Mouse (Mus musculus): ENCODE measurements around the gene Gm20708. TPM values are rescaled to one million over a fixed set of nuclear protein-coding genes. Genes with fewer than 3 reads are reported as not detected.

Gm20708 gene
- polyA plus RNA-seq, 1 experiment = not detected

- Histone ChIP-seq H3K4me3 (ENCODE audit: control insufficient read depth, low read depth, low read length) (no peak overlapping the region), H3K36me3 (ENCODE audit: control insufficient read depth, insufficient read depth, low read length) (no peaks in the 10 kb centered on the region), H3K27ac (ENCODE audit: control insufficient read depth, insufficient read depth, low read depth, low read length) (no peak overlapping the region), H3K4me1 (ENCODE audit: control insufficient read depth, insufficient read depth, low read length) (peaks cover 7% of the 10 kb centered on the region), H3K27me3 (ENCODE audit: control insufficient read depth, insufficient read depth, low read length) (no peaks in the 10 kb centered on the region)
- TF ChIP-seq POLR2A (IDR thresholded peaks at IDR 0.05; ENCODE audit: control insufficient read depth, low read depth, low read length) (no peak), CTCF (IDR thresholded peaks at IDR 0.05; ENCODE audit: control insufficient read depth, insufficient read depth, insufficient replicate concordance, low read depth, low read length) (no peak)
Measured at GRCm38 (mm10) chr11:117790703-117791440, 18.6 kb upstream of the Gm20708 start.

GRCm38 (mm10) chr11:117791441-117791761 lies 18.1 kb upstream of the Gm20708 start:
- Histone ChIP-seq H3K36me3 (ENCODE audit: control insufficient read depth, insufficient read depth, low read length) (no peaks in the 10 kb centered on the region), H3K4me1 (ENCODE audit: control insufficient read depth, insufficient read depth, low read length) (peaks cover 7% of the 10 kb centered on the region), H3K4me3 (ENCODE audit: control insufficient read depth, low read depth, low read length) (no peak overlapping the region), H3K27me3 (ENCODE audit: control insufficient read depth, insufficient read depth, low read length) (no peaks in the 10 kb centered on the region), H3K27ac (ENCODE audit: control insufficient read depth, insufficient read depth, low read depth, low read length) (no peak overlapping the region)
- TF ChIP-seq CTCF (IDR thresholded peaks at IDR 0.05; ENCODE audit: control insufficient read depth, insufficient read depth, insufficient replicate concordance, low read depth, low read length) = no peak
- TF ChIP-seq POLR2A (IDR thresholded peaks at IDR 0.05; ENCODE audit: control insufficient read depth, low read depth, low read length) = no peak

- Histone ChIP-seq H3K4me3 (ENCODE audit: control insufficient read depth, low read depth, low read length) (no peak overlapping the region; the same call in 1 of the 2 replicates), H3K36me3 (ENCODE audit: control insufficient read depth, insufficient read depth, low read length) (no peaks in the 10 kb centered on the region), H3K27ac (ENCODE audit: control insufficient read depth, insufficient read depth, low read depth, low read length) (no peak overlapping the region), H3K27me3 (ENCODE audit: control insufficient read depth, insufficient read depth, low read length) (no peaks in the 10 kb centered on the region), H3K4me1 (ENCODE audit: control insufficient read depth, insufficient read depth, low read length) (peaks cover 7% of the 10 kb centered on the region)
- TF ChIP-seq CTCF (IDR thresholded peaks at IDR 0.05; ENCODE audit: control insufficient read depth, insufficient read depth, insufficient replicate concordance, low read depth, low read length) = no peak
- no peak for TF ChIP-seq POLR2A (IDR thresholded peaks at IDR 0.05; ENCODE audit: control insufficient read depth, low read depth, low read length)
Measured at GRCm38 (mm10) chr11:117792281-117792888, 17.1 kb upstream of the Gm20708 start.

- peaks cover 7% of the 10 kb centered on the region for H3K4me1 ChIP-seq (ENCODE audit: control insufficient read depth, insufficient read depth, low read length)
- H3K27me3 ChIP-seq (ENCODE audit: control insufficient read depth, insufficient read depth, low read length) = no peaks in the 10 kb centered on the region
- TF ChIP-seq CTCF (IDR thresholded peaks at IDR 0.05; ENCODE audit: control insufficient read depth, insufficient read depth, insufficient replicate concordance, low read depth, low read length) = no peak
- no peak for TF ChIP-seq POLR2A (IDR thresholded peaks at IDR 0.05; ENCODE audit: control insufficient read depth, low read depth, low read length)
- H3K36me3 ChIP-seq (ENCODE audit: control insufficient read depth, insufficient read depth, low read length) = no peaks in the 10 kb centered on the region
- H3K27ac ChIP-seq (ENCODE audit: control insufficient read depth, insufficient read depth, low read depth, low read length) = no peak overlapping the region
- no peak overlapping the region for H3K4me3 ChIP-seq (ENCODE audit: control insufficient read depth, low read depth, low read length)
Measured at GRCm38 (mm10) chr11:117794035-117794551, 15.4 kb upstream of the Gm20708 start.

GRCm38 (mm10) chr11:117796954-117797353 lies 12.5 kb upstream of the Gm20708 start:
- Histone ChIP-seq H3K27ac (ENCODE audit: control insufficient read depth, insufficient read depth, low read depth, low read length) (no peak overlapping the region), H3K36me3 (ENCODE audit: control insufficient read depth, insufficient read depth, low read length) (no peaks in the 10 kb centered on the region), H3K4me3 (ENCODE audit: control insufficient read depth, low read depth, low read length) (no peak overlapping the region), H3K27me3 (ENCODE audit: control insufficient read depth, insufficient read depth, low read length) (no peaks in the 10 kb centered on the region), H3K4me1 (ENCODE audit: control insufficient read depth, insufficient read depth, low read length) (peaks cover 2% of the 10 kb centered on the region; the same call in 1 of the 2 replicates)
- TF ChIP-seq POLR2A (IDR thresholded peaks at IDR 0.05; ENCODE audit: control insufficient read depth, low read depth, low read length) (no peak), CTCF (IDR thresholded peaks at IDR 0.05; ENCODE audit: control insufficient read depth, insufficient read depth, insufficient replicate concordance, low read depth, low read length) (no peak)

- H3K27me3 ChIP-seq (ENCODE audit: control insufficient read depth, insufficient read depth, low read length) = no peaks in the 10 kb centered on the region
- no peak for TF ChIP-seq POLR2A (IDR thresholded peaks at IDR 0.05; ENCODE audit: control insufficient read depth, low read depth, low read length)
- TF ChIP-seq CTCF (IDR thresholded peaks at IDR 0.05; ENCODE audit: control insufficient read depth, insufficient read depth, insufficient replicate concordance, low read depth, low read length) = no peak
- H3K36me3 ChIP-seq (ENCODE audit: control insufficient read depth, insufficient read depth, low read length) = no peaks in the 10 kb centered on the region
- H3K4me3 ChIP-seq (ENCODE audit: control insufficient read depth, low read depth, low read length) = no peak within 1 kb of the TSS
- H3K4me1 ChIP-seq (ENCODE audit: control insufficient read depth, insufficient read depth, low read length) = no peaks in the 10 kb centered on the region
- H3K27ac ChIP-seq (ENCODE audit: control insufficient read depth, insufficient read depth, low read depth, low read length) = no peak within 1 kb of the TSS
Measured at GRCm38 (mm10) chr11:117797511-117798159, 11.8 kb upstream of the Gm20708 start, which contains the start of gene 6030468B19Rik. Gene 6030468B19Rik (plus strand): TSS chr11:117797660.

- Histone ChIP-seq H3K27ac (ENCODE audit: control insufficient read depth, insufficient read depth, low read depth, low read length) (no peak overlapping the region), H3K4me1 (ENCODE audit: control insufficient read depth, insufficient read depth, low read length) (no peaks in the 10 kb centered on the region), H3K36me3 (ENCODE audit: control insufficient read depth, insufficient read depth, low read length) (no peaks in the 10 kb centered on the region), H3K4me3 (ENCODE audit: control insufficient read depth, low read depth, low read length) (no peak overlapping the region), H3K27me3 (ENCODE audit: control insufficient read depth, insufficient read depth, low read length) (no peaks in the 10 kb centered on the region)
- TF ChIP-seq CTCF (IDR thresholded peaks at IDR 0.05; ENCODE audit: control insufficient read depth, insufficient read depth, insufficient replicate concordance, low read depth, low read length) (no peak), POLR2A (IDR thresholded peaks at IDR 0.05; ENCODE audit: control insufficient read depth, low read depth, low read length) (no peak)
Measured at GRCm38 (mm10) chr11:117798160-117798541, 11.3 kb upstream of the Gm20708 start.
